Mouse (Mus musculus): ENCODE measurements at regions not wholly inside any gene's neighbourhood (a gene's known extent, or its start where the extent isn't known, plus 50 kb on each side); places are given as distances from the start of the nearest gene placed in this dataset.

DNA sequence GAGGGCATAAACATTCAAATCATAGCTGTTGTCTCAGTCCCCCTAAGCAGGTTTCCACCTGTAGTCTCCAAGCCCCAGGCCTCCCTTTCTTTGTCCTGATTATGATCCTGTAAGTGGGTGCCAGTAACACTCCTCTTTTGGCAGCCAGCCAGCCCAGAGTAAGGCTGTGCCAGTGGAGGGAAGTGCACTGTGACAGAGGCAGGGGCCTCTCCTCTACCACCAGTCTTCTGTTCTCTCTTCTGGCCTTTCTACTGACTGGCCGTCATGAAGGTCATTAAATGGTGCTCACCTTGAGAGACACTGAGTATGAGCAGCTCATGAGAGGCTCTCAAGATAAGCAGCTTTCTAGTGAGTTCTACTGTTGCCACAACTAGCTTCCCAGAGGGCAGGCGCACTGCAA, 63.5 kb upstream of the Met start:
- peak; percentile 44 for DNase-seq

DNA sequence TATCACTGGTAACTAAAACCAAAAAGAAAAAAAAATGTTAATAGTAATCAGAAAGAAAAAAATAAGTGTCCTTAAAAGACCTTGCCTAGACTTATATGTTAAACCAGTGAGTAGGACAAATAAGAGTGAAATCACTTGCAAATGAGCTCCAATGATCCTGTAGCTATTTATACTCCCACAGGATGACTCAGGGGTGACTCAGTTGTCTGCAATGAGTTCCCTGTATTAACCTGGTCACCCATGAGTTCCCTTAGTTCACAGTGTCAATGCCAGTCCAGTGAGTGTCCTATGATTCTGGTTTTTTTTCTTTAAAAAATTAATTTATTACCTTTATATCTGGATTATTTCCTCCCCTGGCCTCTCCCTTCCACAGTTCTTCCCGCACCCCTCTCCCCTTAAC, 55.5 kb upstream of the Met start:
- DNase-seq = no peak

DNA sequence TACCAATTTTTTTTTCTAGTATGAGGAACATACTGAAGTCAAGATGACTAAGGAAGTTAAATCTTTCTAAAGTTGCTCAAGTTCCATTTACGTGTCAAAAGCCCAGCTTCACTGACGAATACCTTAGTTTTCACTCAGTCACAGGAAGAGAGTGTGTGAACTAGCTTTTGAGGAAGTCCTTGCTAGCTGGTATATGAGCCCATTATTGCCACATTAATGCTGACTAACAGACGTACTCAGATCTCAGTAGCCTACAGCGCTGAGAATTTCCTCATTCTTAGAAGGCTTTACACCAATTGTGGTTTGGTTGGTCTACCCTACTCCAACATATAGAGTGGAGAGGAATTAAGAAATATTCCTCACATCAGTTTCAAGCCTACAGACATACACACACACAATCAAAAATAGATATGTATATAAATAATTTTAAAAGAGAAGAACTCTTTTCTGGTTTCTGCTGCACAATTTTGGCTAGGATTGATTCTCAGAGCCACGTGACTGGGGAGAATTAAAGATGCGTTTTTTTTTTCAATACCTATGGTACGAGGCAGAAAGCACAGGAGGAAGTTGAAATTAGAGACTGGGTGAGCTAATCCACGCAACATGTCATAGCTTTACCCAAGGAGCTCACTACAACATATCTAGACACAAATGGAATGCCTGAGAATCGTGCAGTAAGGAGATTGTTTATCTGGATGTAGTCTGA, 53.7 kb upstream of the Met start:
- DNase-seq = no peak

DNA sequence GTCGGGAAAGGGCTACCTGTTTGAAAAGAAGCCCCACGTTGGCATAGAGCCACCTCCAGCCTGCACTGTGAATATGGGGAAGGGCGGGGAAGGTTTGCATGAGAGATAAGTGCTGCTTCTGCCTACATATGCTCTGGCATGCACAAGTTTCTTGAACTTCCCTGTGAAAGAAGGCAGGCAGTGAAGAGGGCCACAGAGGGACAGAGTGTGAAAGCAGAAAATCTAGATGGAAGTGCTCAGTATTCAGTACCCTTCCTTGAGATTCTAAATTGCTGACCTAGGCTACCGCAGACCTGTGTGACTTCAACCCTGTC, 53.2 kb upstream of the Met start:
- no peak for DNase-seq
